Mouse (Mus musculus): ENCODE measurements around the gene Nnmt. TPM values are rescaled to one million over a fixed set of nuclear protein-coding genes. Genes with fewer than 3 reads are reported as not detected.

Nnmt gene
- polyA plus RNA-seq, 1 experiment from 2014 or later: 0.41 TPM

DNA sequence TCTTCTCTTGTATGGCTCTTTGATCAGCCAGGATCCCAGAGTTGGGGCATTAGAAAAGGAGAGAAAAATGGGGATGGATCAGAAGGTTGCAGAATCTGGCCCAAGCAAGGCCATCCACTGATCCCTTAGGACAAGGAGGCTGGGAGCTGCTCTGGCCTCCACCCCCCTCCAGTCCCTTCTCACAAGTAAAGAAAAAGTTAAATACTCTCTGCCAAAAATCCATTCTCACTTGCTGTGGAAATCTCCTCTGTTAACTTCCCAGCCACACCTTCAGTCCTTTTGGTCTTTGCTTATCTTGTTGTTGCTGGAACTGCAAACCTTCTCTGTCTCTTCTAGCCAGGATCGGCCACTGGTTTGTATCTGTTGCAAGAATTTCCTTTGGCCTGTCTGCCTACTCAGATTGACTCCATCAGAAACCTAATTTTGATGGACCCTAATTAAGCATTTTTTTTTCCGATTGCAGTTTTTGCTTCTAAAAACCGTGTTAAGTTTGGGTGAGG is 12.6 kb upstream of the Nnmt start:
- Histone ChIP-seq H3K4me2 (ENCODE audit: low read depth, low read length) (no peak overlapping the region), H3K9ac (replicated peaks) (no peak overlapping the region), H3K9me3 (ENCODE audit: low read length) (no peaks in the 10 kb centered on the region), H3K27me3 (ENCODE audit: insufficient read depth, low read length) (no peaks in the 10 kb centered on the region), H3K4me1 (ENCODE audit: insufficient read depth) (no peaks in the 10 kb centered on the region), H3K4me3 (ENCODE audit: low read depth, low read length) (no peak overlapping the region), H3K36me3 (replicated peaks; ENCODE audit: insufficient read depth, low read length) (no peaks in the 10 kb centered on the region), H3K27ac (ENCODE audit: low read depth) (no peak overlapping the region)
- 66% methylated on average over 3 of the region's 3 CpGs for WGBS (ENCODE audit: insufficient replicate concordance)
- ATAC-seq (no peak), DNase-seq (no peak)
- TF ChIP-seq EP300 (IDR thresholded peaks at IDR 0.05; ENCODE audit: low read depth) (no peak), CTCF (IDR thresholded peaks at IDR 0.05; ENCODE audit: low read depth) (no peak)

- no peaks in the 10 kb centered on the region for H3K9me3 ChIP-seq (ENCODE audit: low read length)
- H3K27ac ChIP-seq (ENCODE audit: low read depth): no peak overlapping the region
- WGBS (ENCODE audit: insufficient replicate concordance): 77% methylated on average over 4 of the region's 4 CpGs
- TF ChIP-seq CTCF (IDR thresholded peaks at IDR 0.05; ENCODE audit: low read depth): no peak
- no peak for TF ChIP-seq EP300 (IDR thresholded peaks at IDR 0.05; ENCODE audit: low read depth)
- H3K27me3 ChIP-seq (ENCODE audit: insufficient read depth, low read length): no peaks in the 10 kb centered on the region
- no peak for DNase-seq
- no peak for ATAC-seq
- H3K9ac ChIP-seq (replicated peaks): no peak overlapping the region
- H3K4me2 ChIP-seq (ENCODE audit: low read depth, low read length): no peak overlapping the region
- H3K4me1 ChIP-seq (ENCODE audit: insufficient read depth): no peaks in the 10 kb centered on the region
- H3K36me3 ChIP-seq (replicated peaks; ENCODE audit: insufficient read depth, low read length): no peaks in the 10 kb centered on the region
- H3K4me3 ChIP-seq (ENCODE audit: low read depth, low read length): no peak overlapping the region
Observed at GRCm38 (mm10) chr9:48613221-48613620, 8.3 kb upstream of the Nnmt start.

DNA sequence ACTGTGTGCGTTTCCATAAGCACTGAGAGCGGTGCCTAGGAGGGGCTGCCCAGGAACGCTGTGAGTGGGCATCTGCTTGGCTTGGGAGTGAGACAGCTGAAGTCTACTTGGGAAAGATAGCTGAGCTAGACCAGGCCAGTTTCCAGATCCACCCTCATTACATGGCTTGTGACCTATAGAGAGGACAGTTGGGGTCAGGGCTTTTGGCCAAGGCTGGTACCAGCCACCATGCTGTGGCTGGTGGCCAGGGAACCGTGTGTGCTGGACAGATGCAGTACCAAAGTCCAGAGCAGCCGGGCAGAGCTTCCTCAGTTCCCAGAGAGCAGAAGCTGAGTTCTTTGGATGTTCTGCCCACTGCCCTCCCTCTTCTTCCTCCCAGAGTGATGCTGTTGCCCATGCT is 7.6 kb upstream of the Nnmt start:
- no peak for TF ChIP-seq EP300 (IDR thresholded peaks at IDR 0.05; ENCODE audit: low read depth)
- no peak for TF ChIP-seq CTCF (IDR thresholded peaks at IDR 0.05; ENCODE audit: low read depth)

GRCm38 (mm10) chr9:48611032-48611431 is 6.1 kb upstream of the Nnmt start:
- Histone ChIP-seq H3K4me2 (ENCODE audit: low read depth, low read length) (no peak overlapping the region), H3K27me3 (ENCODE audit: insufficient read depth, low read length) (no peaks in the 10 kb centered on the region), H3K4me3 (ENCODE audit: low read depth, low read length) (no peak overlapping the region), H3K4me1 (ENCODE audit: insufficient read depth) (no peaks in the 10 kb centered on the region), H3K9me3 (ENCODE audit: low read length) (no peaks in the 10 kb centered on the region), H3K9ac (replicated peaks) (no peak overlapping the region), H3K27ac (ENCODE audit: low read depth) (no peak overlapping the region), H3K36me3 (replicated peaks; ENCODE audit: insufficient read depth, low read length) (no peaks in the 10 kb centered on the region)
- no peak for ATAC-seq
- no peak for DNase-seq
- TF ChIP-seq EP300 (IDR thresholded peaks at IDR 0.05; ENCODE audit: low read depth) (no peak), CTCF (IDR thresholded peaks at IDR 0.05; ENCODE audit: low read depth) (no peak)
- WGBS (ENCODE audit: insufficient replicate concordance): 30% methylated on average over 1 of the region's 1 CpGs

More for the DNA sequence above, 7.6 kb upstream of the Nnmt start:
- ATAC-seq (peak; percentile 69), DNase-seq (peak; percentile 31)
- Histone ChIP-seq H3K9me3 (ENCODE audit: low read length) (no peaks in the 10 kb centered on the region), H3K27me3 (ENCODE audit: insufficient read depth, low read length) (no peaks in the 10 kb centered on the region), H3K4me3 (ENCODE audit: low read depth, low read length) (no peak overlapping the region), H3K4me1 (ENCODE audit: insufficient read depth) (no peaks in the 10 kb centered on the region), H3K27ac (ENCODE audit: low read depth) (no peak overlapping the region), H3K4me2 (ENCODE audit: low read depth, low read length) (no peak overlapping the region), H3K9ac (replicated peaks) (no peak overlapping the region), H3K36me3 (replicated peaks; ENCODE audit: insufficient read depth, low read length) (no peaks in the 10 kb centered on the region)
- 71% methylated on average over 5 of the region's 5 CpGs for WGBS (ENCODE audit: insufficient replicate concordance)

DNA sequence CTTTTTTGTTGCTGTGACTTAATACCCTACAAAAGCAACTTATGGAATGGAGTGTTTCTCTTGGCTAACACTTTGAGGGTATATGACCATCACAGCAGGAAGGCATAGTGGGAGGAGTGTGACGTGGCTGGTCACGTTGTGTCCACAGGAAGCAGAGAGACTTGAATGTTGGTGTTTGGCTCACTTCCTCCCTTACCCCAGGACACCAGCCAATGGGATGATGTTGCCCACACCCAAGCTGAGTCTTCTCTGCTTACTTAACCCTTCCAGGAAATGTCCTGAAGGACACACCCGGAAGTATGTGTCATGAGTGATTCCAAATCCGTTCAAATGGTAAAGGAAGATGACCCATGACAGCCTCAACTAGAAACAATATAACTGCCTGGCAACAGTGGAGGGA is 4.8 kb upstream of the Nnmt start:
- Histone ChIP-seq H3K27me3 (ENCODE audit: insufficient read depth, low read length) (no peaks in the 10 kb centered on the region), H3K4me3 (ENCODE audit: low read depth, low read length) (no peak overlapping the region), H3K27ac (ENCODE audit: low read depth) (no peak overlapping the region), H3K4me1 (ENCODE audit: insufficient read depth) (no peaks in the 10 kb centered on the region), H3K4me2 (ENCODE audit: low read depth, low read length) (no peak overlapping the region), H3K36me3 (replicated peaks; ENCODE audit: insufficient read depth, low read length) (no peaks in the 10 kb centered on the region), H3K9me3 (ENCODE audit: low read length) (no peaks in the 10 kb centered on the region), H3K9ac (replicated peaks) (no peak overlapping the region)
- ATAC-seq: no peak
- TF ChIP-seq EP300 (IDR thresholded peaks at IDR 0.05; ENCODE audit: low read depth): no peak
- TF ChIP-seq CTCF (IDR thresholded peaks at IDR 0.05; ENCODE audit: low read depth): no peak
- 38% methylated on average over 4 of the region's 4 CpGs for WGBS (ENCODE audit: insufficient replicate concordance)
- no peak for DNase-seq

DNA sequence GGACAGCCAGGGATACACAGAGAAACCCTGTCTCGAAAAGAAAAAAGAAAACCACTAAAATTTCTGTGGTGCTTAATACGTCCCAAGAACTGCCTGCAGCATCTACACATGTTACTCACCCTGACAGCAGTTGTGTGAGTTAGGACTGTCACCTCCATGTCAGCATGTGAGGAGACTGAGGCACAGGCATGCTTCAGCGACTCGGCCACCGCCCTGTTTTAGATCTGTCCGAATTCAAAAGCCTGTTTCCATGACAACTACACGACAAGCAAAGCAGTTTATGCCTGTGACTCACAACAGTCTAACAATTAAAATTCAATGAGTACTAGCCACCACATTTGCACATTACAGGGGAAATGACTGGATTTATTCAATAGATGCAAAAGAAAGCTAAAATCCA is 2.5 kb upstream of the Nnmt start:
- 71% methylated on average over 7 of the region's 7 CpGs for WGBS (ENCODE audit: insufficient replicate concordance)
- Histone ChIP-seq H3K4me3 (ENCODE audit: low read depth, low read length) (no peak overlapping the region), H3K9me3 (ENCODE audit: low read length) (no peaks in the 10 kb centered on the region), H3K4me2 (ENCODE audit: low read depth, low read length) (no peak overlapping the region), H3K27me3 (ENCODE audit: insufficient read depth, low read length) (no peaks in the 10 kb centered on the region), H3K36me3 (replicated peaks; ENCODE audit: insufficient read depth, low read length) (no peaks in the 10 kb centered on the region), H3K9ac (replicated peaks) (no peak overlapping the region), H3K4me1 (ENCODE audit: insufficient read depth) (no peaks in the 10 kb centered on the region), H3K27ac (ENCODE audit: low read depth) (no peak overlapping the region)
- ATAC-seq (no peak), DNase-seq (no peak)
- TF ChIP-seq CTCF (IDR thresholded peaks at IDR 0.05; ENCODE audit: low read depth): no peak
- TF ChIP-seq EP300 (IDR thresholded peaks at IDR 0.05; ENCODE audit: low read depth): no peak

GRCm38 (mm10) chr9:48606171-48606570 is 1.2 kb upstream of the Nnmt start:
- 62% methylated on average over 7 of the region's 7 CpGs for WGBS (ENCODE audit: insufficient replicate concordance)
- Histone ChIP-seq H3K9ac (replicated peaks) (no peak overlapping the region), H3K4me1 (ENCODE audit: insufficient read depth) (no peaks in the 10 kb centered on the region), H3K36me3 (replicated peaks; ENCODE audit: insufficient read depth, low read length) (no peaks in the 10 kb centered on the region), H3K27ac (ENCODE audit: low read depth) (peak overlapping the region; percentile 39; the same call in 1 of the 2 replicates), H3K27me3 (ENCODE audit: insufficient read depth, low read length) (no peaks in the 10 kb centered on the region), H3K9me3 (ENCODE audit: low read length) (no peaks in the 10 kb centered on the region), H3K4me3 (ENCODE audit: low read depth, low read length) (no peak overlapping the region), H3K4me2 (ENCODE audit: low read depth, low read length) (no peak overlapping the region; the same call in 1 of the 2 replicates)
- TF ChIP-seq EP300 (IDR thresholded peaks at IDR 0.05; ENCODE audit: low read depth) (peak; percentile 59; the same call in 1 of the 2 replicates), CTCF (IDR thresholded peaks at IDR 0.05; ENCODE audit: low read depth) (no peak)
- ATAC-seq (peak; percentile 87), DNase-seq (peak; percentile 37)

All from liver, postnatal 0 days (tissue).